Mouse (Mus musculus) retina, postnatal 7 days (tissue): ENCODE measurements at regions not wholly inside any gene's neighbourhood (a gene's known extent, or its start where the extent isn't known, plus 50 kb on each side); places are given as distances from the start of the nearest gene placed in this dataset.

Experiments used
- DNase-seq: peaks from one replicate; pipeline ENCODE4 v3.0.0-alpha.2; 2012; ENCODE audit warnings: low read depth, low spot score

DNA sequence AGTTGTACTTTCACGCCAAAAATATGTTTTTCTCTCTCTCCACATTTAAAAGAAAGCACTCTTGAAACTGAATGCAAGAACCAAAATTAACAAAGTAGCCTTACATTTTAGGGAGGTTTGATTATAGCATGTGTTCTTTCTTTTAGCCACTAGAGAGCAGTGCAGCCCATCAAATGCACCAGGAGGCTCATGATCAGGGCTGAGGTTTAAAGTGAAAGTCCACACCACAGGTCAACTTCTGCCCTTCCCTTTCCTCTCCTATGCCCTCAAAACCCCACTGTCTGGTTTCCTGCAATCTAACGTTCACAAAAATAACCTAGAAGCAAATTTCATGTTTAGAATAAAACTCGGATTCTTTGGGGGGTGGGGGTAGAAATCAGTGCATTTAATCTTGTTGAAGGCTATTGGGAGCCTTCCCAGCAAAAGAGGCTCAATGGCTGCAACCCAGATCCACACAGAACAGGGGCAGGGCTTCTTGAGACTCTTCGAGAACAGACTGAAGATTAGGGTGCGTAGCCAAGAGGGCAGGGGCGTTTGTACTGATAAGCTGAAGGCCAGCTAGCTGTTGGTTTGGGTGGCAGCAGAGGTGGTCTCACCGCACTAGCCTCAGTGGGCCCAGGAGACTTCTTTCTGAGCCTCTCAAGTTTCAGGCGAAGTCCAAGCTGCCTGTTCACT lies 59.3 kb upstream of the Zfp770 start:
- DNase-seq, result peak; percentile 36

DNA sequence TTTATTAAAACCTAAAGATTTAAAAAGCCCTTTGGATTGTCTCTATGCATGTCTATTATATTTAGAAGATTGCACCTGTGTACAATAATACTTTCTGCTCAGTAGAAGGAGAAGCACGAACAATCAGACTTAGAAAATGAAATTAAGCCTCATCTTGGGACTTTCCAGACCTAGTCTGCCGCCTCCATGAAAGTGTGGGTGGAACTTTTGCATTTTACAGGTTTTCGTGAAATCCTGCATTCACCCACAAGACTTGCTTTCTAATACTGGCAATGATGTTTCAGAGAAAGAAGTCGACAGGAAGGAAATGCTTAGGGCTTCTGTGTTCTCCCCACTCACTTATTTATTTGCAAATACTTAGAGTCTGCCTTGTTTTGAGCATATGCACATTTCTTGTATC lies 58.3 kb upstream of the Zfp770 start:
- DNase-seq, result no peak
